Mouse (Mus musculus): ENCODE measurements around the gene St3gal2.
A peak's percentile ranks its signal among the peaks of the same experiment; 100 is the strongest.
"Not testable (repeated sequence)": the region's sequence is repeated elsewhere in the genome, so short reads cannot be mapped to it uniquely, and the experiment has no call there.

The St3gal2 gene

DNA sequence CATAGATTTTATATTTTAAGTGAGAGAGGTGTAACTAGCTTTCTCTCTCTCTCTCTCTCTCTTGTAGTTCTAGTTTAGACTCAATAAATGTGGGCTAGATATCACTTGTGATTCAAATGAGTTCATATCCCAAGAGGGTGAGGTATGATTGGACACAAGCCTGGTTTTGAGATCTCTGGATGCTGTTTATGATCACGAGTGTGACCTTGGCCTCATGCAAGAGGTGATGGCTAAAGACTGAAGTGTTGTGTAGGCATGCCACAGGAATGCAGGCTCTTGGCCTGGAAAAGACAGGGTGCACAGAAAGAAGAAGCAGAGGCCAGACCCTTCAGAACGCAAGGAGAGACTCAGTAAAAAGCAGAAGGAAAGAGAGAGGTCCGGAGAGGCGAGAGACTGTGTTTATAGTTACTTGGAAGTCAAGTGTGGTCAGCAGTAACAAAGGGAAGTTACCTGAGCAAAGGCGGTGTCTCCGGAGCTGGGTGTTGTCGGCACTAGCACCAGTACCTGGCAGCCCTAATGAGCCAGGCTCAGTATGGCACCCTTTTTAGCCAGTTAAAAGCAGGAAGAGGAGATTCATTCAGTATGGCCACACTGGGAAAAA is 24.7 kb downstream of the St3gal2 start:
- DNase-seq (ENCODE audit: low spot score in 2 of 2), result no peak

DNA sequence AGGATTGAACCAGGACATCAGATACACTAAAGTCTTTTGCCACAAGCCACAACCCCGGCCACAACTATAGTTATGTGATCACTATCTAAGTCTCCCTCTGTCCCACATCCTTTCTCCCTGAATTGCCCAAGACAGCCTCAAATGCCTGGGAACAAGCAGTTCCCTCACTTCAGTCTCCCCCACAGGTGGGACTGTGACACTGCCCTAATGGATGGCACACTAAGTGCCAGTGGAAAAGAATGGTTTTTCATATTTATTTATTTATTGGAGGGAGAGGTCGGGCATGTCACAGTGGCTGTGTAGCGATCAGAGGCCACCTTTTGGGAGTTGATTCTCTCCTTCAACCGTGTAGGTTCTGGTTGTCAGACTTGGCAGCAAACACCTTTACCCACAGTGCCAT is 26.0 kb downstream of the St3gal2 start:
- no peak for DNase-seq (ENCODE audit: low spot score in 2 of 2)

GRCm38 (mm10) chr8:110950065-110950484 is 30.4 kb downstream of the St3gal2 start:
- peak; percentile 49 to 53 for DNase-seq (ENCODE audit: low spot score in 2 of 2)

DNA sequence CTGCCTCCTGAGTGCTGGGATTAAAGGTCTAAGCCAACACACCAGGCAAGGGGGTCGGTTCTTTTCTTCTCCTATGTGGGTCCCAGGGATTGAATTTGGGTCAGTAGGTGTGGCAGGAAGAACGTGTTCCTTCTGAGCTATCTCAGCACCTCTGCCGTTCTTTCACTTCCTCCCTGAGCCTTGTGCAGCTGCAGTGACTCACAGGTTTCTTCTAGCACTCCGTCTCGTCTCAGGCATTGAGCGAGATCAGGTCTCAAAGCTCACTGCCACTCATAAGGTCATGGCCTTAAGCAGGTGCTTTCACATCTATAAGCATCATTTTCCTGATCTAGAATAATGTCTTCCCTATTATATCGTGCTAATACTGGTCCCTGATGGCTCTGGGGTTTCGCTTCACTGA is 35.1 kb downstream of the St3gal2 start:
- no peak for DNase-seq (ENCODE audit: low spot score in 2 of 2)

GRCm38 (mm10) chr8:110956619-110957450 is 37.1 kb downstream of the St3gal2 start:
- no peak for DNase-seq (ENCODE audit: low spot score in 2 of 2)

GRCm38 (mm10) chr8:110957471-110957870 is 37.7 kb downstream of the St3gal2 start:
- no peak for DNase-seq (ENCODE audit: low spot score in 2 of 2)

DNA sequence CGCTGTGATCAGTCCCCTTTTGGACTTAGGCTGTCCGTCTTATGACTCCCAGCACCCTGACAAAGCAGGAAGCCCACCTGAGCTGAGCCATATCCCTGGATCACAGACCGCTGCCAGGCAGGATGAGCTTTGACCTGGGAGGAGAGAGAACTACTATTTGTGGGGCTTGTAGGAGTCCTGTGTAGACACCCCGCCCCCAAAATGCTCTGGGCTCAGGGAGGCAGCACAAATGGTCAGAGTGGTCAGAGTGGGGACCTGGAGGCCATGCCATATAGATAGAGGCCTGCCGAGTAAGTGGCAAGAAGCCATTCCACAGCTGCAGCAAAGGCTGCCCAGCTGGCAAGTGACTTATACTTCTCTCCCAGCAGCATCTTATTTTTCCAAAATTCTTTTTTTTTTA is 38.4 kb downstream of the St3gal2 start:
- no peak for DNase-seq (ENCODE audit: low spot score in 2 of 2)

GRCm38 (mm10) chr8:110958553-110958952 is 38.8 kb downstream of the St3gal2 start:
- not testable (repeated sequence) for DNase-seq (ENCODE audit: low spot score in 2 of 2)

- no peak for DNase-seq (ENCODE audit: low spot score in 2 of 2)
Observed at GRCm38 (mm10) chr8:110959071-110959780, 39.5 kb downstream of the St3gal2 start.

- no peak for DNase-seq (ENCODE audit: low spot score in 2 of 2)
Observed at GRCm38 (mm10) chr8:110959906-110960305, 40.2 kb downstream of the St3gal2 start.

DNA sequence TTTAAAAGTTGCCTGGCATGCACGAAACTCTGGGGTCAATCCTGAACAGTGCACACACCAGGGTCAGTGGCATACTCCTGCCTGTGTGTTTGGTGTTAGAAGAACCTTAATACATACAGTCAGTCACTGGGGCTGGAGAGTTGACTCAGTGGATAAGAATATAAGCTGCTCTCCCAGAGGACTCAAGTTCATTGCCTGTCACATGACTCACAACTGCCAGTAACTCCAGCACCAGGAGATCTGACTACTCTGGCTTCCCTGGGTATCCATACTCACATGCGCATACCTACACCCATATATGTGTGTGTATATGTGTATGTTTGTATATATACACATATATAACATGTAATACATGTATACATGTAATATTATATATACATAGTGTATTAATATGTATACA is 43.3 kb downstream of the St3gal2 start:
- DNase-seq (ENCODE audit: low spot score in 2 of 2), result no peak

DNA sequence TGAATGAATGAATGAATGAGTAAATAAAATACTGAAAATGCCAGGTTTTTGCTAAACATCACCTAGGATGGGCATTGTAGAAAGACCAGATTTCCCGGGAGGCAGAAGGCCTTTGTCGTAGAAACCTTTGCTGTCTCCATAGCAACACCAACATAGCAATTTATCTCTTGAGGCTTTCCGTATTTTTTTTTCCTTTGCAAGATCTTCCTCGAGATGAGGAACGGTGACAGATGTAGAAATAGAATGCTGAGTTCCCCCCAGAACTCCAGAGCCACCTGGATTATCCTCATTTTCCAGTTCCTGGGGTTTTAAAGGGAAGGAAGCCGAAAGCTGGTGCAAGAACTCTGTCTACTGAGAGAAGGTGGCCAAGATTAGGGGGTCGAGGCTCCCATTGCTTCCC is 44.9 kb downstream of the St3gal2 start:
- DNase-seq (ENCODE audit: low spot score in 2 of 2), result no peak

GRCm38 (mm10) chr8:110965594-110965993 is 45.9 kb downstream of the St3gal2 start:
- peak; percentile 61 to 68 for DNase-seq (ENCODE audit: low spot score in 2 of 2)

GRCm38 (mm10) chr8:110966586-110966985 is 46.9 kb downstream of the St3gal2 start:
- no peak for DNase-seq (ENCODE audit: low spot score in 2 of 2)

DNA sequence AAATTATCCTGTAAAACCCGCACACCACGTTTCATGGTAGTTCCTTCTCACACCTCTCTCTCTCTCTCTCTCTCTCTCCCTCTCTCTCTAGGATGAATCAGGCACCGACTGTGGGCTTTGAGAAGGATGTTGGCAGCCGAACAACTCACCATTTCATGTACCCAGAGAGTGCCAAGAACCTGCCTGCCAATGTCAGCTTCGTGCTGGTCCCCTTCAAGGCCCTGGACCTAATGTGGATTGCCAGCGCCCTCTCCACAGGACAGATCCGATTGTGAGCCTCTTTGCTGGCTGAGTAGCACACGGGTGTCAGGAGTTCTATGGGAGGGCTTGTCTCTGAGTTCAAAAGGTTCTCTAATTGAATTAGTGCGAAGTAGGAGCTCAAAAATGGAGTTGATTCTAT is 47.6 kb downstream of the St3gal2 start:
- DNase-seq (ENCODE audit: low spot score in 2 of 2), result peak in 1 of 2 experiments; percentile 41

- peak; percentile 92 to 93 for DNase-seq (ENCODE audit: low spot score in 2 of 2)
Observed at GRCm38 (mm10) chr8:110969910-110970770, 50.4 kb downstream of the St3gal2 start.

- DNase-seq (ENCODE audit: low spot score in 2 of 2), result not testable (repeated sequence)
Observed at GRCm38 (mm10) chr8:110976532-110976931, 56.8 kb downstream of the St3gal2 start.

GRCm38 (mm10) chr8:110977987-110978386 is 58.3 kb downstream of the St3gal2 start:
- not testable (repeated sequence) for DNase-seq (ENCODE audit: low spot score in 2 of 2)

- DNase-seq (ENCODE audit: low spot score in 2 of 2), result no peak
Observed at GRCm38 (mm10) chr8:110981304-110981703, 61.6 kb downstream of the St3gal2 start.

DNA sequence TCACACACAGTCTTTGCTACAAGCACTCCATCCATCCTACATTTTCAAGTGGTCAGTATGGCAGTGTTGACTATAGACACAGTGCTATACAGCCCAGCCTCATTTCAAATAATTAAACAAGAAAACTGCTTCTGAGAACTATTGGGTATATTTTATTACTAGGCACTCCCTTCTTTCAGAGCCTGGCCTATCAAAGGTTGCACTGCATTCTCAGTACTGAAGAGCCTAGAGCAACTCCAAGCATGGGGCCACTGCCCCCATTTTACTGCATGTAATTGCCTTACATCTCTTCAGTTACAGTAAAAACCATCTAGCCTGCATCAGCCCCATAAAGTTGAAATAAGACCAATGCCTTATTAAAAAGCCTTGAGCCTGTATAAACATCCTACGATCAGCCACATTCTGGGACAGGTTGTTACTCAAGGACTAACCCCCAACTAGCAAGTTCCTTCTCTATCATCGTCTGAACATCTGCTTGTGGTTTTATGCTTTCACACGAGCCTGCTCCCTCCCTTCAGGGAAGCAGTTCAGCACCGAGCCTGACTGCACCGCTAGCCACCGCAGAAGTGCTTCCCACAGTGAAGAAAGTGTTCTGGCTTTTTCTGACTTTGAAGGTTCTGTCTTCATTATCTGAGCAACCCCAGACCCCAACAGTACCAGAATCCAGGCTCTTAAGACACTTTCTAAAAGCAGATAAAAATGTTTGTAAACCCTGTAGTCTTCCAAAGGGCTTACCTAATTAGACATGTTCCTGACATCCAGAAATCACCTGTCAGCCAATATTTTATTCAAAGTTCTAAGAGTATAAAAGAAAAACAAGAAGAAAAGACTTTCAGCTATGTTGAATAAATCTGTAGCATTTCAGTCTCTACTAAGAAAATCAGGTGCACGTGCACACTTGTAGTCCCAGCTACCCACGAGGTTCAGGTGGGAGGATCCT is 68.4 kb downstream of the St3gal2 start:
- no peak for DNase-seq (ENCODE audit: low spot score in 2 of 2)

Data from right cerebral cortex, adult 2 months (tissue).